Mouse (Mus musculus): ENCODE measurements around the gene Slc25a10.
A peak's percentile ranks its signal among the peaks of the same experiment; 100 is the strongest.

The Slc25a10 gene

DNA sequence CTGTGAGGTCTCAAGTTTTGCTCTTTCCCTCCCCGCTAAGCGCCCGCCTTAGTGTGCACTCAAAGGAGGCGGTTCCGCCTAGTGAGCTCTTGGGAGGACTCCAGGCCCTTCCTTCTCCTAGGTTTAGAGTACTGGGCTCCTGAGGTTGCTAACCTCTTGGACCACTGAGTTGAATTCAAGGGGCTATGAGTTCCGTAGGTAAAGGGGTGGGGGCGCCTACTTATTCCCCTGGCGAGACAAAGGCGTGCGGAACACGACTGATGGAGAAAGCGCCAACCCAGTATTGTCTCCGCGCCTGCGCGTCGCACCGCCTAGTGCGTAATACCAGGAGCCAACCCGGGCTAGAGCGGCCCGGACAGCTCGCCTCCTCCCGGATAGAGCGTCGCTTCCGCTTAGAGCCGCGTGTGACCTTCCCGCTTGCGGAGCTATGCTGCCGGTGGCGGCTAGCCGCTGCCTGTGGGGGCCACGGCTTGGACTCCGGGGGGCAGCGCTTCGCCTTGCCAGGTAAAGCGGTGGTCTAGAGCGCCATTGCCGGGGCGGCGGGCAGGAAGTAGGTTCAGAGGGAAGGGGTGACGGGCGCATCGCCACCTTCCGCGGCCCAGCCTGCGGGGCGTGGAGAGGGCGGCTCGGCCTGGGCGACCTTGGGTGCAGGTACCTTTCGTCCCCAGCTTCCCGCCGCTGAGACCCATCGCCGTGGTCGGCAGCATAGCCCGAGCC lies 7.2 kb upstream of the Slc25a10 start, which contains the start of gene Mrpl12:
Mrpl12 (plus strand) TSS at position 349 of the 717 bp plus-strand sequence.
- DNase-seq (ENCODE audit: low spot score) = peak; percentile 81

DNA sequence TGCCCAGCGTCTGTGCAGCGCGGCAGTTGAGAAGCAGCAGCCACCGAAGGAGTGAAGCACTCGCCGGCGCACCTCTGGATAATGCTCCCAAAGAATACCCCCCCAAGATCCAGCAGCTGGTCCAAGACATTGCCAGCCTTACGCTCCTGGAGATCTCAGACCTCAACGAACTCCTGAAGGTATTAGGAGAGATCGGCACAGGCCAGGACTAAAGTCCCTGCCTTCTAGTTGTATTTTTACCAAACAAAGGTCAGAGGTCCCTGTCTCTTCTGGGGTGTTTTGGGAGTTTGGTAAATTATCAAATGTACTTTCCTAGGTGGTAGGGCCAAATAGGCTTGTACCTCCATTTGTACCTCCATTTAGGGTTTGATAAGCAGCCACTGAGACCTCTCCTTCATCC lies 6.4 kb upstream of the Slc25a10 start:
- no peak for DNase-seq (ENCODE audit: low spot score)

DNA sequence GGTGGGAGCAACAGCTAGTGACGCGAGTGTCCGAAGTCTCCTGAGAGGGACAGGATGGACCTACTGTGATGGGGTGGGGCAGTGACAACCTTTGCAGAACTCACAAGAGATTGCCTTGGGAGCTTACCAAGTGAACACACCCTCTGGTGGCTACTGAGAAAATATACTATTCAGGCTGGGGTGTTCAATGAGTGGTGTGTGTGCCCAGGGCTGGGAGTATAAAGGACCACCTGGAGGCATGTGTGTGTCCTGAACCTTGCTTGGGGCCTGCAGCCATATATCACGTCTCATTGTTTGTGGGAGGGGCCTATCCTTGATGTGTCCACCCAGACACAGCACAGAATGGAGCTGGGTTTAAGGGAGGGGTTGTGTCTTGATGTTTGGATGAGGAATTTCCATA lies 3.1 kb upstream of the Slc25a10 start:
- no peak for DNase-seq (ENCODE audit: low spot score)

DNA sequence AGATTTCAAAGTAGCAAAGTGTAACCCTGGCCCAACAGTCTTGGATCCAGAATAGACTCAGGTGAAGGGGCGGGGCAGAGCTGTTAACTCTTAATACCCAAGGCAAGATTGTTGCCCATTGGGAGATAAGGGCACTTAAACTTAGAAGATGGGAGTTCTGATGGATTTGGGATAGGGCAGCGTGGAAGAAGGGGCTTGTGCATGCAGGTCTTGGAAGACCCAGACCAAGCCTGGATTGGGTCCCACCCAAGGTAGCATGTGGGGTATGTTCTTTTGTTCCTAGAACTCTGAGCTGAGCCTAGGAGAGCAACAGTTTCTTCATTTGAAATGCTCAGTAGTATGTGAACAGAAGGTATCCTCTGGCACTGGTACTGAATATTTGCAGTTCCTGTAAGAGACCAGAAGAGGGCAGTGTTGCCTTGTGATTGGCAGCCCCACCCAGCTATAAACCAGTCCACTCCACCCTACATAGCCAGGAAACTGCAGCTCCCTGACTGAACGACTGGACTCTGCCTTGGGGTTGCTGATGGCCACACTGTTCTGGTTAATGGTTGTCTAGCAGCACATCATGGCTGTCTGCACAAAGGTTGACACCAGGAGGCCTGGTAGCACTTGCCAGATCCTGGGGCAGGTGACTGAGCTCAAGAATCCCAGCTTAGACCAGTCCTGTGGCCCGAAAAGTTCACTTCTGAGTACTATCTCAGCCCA lies 2.4 kb upstream of the Slc25a10 start:
- no peak for DNase-seq (ENCODE audit: low spot score)

DNA sequence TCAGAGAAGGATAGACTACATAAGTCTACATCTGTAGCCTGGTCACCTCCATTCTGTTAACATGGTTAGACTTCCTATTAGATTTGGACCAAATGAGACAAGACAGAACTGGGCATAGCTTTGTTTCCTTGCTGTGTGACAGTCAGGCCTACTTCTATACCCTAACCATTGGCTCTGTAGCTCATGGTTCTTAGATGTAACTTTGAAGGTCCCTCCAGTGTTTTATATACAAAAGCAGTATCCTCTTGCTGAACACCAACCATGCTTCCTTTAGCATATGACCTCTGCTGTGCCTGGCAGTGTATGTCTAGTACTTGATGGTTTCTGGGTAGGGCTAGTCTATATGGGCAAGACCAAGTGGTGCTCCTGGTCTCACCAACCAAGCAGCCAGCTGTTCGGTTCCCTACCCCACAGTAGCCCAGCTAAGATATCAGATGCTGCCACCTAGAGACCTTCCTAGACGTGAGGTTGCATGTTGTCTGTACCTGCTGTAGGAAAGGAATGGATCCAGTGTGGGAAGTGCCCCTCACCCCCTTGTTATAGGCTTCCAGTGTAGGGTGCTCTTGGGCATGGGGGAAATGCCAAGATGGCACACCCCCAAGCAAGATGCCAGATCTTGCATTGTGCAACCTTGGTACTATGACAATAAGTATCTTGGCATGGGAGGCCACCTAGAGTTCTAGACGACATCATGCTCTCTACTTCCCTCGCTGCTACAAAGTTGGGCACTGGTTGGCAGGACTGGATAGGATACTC lies 1.2 kb upstream of the Slc25a10 start:
- no peak for DNase-seq (ENCODE audit: low spot score)

DNA sequence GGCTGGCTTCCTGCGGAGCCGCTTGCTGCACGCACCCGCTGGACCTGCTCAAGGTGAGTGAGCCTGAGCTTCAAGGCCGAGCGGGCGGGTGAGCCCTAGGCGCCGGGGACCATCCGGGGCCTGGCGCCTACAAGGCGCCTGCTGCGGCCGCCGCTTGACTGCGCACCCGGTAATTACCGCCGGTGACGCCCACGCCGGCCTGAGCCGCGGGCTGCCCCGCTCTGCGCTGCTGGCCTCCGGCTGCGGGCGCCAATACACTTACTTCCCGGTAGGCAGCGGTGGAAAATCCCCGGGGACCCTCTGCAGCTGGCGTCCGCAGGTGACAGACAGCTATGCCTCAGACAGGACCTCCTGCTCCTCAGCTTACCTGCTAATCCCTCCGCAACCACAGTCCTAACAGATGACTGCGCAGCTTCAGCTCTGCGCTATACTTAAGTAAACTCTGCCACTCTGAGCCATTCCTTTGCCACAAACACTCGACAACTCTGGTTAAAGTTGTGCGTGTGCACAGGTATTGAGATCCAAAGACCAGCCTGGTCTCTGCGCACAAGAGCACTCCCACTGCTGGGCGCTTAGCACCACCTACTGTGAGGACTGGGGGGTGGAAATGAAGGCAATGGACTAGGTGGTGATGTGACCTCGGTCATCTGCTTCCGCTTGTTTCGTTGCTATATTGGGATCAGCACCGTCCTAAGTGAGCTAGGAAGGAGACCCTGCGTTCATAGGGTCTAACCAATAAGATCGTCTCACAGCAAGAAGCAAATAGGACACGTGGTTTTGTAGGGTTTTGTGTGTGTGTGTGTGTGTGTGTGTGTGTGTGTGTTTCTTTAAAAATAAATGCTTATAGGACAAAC lies 611 bp downstream of the Slc25a10 start:
- no peak for DNase-seq (ENCODE audit: low spot score)

DNA sequence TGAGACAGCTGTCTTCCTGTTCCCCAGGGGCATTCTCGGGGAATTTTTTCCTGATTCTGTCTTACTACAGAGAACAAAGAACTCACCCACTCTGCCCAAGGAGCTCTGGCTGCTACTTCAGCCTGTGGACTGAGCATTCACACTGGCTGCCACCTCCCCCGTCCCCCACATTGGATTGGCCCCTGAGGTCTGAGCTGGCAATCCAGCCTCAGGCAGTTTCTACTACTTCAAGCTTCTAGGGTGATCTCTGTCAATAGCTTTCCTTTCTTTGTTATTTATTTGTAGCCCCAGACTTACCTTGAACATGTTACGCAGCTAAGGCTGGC lies 1.2 kb downstream of the Slc25a10 start:
- no peak for DNase-seq (ENCODE audit: low spot score)

DNA sequence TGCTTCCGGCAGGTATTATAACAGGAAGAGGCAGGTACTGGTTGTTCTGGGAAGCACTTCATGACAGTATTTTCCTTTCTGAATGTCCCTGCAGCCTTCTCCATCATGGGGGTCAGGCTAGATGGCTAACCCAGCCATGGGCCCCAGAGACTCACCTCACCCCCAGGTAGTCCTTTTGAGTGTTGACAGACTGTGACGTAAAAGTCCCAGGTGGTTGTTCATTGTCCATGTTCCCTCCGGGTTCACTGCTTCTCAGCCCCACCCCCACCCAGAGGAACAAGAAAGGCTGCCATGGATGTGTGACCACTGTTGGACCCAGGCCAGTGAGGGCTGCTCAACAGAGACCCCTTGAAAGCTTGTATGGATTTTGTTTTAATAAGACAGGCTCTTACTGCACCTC lies 1.7 kb downstream of the Slc25a10 start:
- DNase-seq (ENCODE audit: low spot score) = no peak

DNA sequence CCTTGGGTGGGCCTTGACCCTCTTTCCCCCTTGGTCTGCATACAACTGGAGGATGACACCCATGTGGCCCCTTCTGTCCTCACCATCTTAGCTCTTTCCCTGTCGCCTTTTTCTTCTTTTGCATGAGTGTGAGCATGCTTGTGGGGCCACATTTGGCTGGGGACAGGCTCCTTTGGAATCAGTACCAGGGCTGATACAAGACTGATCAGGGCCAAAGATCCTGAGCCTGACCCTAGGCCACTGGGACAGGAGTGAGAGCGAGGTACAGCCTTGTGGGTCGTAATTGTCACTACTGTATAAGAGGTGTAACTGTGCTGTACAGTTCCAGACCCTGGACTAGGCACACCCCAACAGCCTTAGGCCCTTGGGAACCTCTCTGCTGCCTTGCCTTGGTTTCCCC lies 2.3 kb downstream of the Slc25a10 start:
- no peak for DNase-seq (ENCODE audit: low spot score)

DNA sequence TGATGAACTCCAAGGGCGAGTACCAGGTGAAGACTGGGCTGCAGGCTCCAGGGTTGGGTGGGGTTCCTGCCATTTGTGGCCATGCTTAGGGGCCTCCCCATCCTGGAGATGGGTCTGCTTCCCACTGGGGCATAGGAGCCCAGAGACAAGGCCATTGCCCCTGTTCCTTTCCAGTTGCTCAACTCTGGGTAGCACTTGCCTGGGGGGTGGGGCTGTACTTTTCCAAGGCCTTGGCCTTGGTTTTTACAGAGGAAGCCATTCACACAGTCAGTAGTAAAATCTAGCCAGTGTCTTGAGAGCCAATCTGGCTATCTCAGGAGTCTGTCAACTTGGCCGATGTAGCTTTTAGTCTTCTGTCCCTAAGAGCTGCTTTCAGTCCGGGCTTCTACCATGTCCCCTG lies 5.8 kb downstream of the Slc25a10 start:
- no peak for DNase-seq (ENCODE audit: low spot score)

DNA sequence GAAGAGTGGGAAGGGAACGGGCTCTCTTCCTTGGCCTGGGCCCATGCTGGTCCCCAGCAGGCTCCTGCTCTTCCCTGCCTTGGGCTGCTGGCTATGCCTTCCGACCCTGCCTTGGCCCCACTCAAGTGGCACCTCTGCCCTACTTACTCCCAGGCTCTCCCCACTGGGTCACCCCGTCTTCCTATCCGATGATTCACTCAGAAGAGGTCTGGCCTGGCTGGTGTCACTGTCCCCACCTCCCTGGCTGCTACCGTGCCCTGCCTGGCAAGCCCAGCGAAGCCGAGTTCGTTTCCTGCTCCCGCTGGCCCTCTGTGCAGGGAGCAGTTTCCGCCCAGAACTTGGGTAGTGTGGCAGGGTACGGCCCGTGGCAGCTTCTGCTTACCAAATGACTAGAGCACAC lies 6.6 kb downstream of the Slc25a10 start:
- no peak for DNase-seq (ENCODE audit: low spot score)

DNA sequence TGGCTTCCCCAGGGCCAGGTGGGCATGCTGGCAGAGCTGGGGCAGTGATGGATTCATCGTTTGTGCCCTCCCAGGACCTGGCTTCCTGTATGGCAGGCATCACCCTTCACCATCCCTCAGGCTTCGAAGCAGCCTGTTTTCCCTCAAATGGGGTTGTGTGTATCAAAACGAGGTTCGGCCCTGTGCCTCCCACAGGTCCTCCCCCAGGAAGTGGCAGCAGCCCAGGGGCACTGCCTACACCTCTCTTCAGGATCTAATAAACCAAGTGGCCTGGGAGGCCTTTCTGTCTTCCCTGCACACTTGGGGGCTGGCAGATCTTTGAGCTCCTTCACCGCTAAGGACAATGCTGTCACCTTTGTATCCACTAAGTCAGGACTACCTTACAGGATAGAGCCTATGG lies 7.3 kb downstream of the Slc25a10 start:
- no peak for DNase-seq (ENCODE audit: low spot score)

DNA sequence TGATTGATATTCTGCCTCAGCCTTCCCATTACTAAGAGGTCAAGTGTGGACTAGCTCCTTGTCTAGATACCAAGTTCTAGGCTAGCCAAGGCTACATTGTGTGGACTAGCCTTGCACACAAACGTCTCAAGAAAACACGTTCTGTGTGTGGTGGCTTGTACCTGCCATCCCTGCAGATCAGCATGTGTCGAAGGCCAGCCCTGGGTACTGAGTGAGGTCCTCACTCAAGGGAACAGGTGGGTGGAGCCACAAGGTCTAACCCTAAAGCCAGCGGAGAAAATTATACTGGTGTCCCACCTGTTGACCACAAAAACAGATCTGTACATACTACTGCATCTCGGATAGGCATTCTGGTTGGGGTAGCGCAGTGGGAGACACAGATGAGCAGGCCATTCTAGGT lies 8.3 kb downstream of the Slc25a10 start:
- no peak for DNase-seq (ENCODE audit: low spot score)

DNA sequence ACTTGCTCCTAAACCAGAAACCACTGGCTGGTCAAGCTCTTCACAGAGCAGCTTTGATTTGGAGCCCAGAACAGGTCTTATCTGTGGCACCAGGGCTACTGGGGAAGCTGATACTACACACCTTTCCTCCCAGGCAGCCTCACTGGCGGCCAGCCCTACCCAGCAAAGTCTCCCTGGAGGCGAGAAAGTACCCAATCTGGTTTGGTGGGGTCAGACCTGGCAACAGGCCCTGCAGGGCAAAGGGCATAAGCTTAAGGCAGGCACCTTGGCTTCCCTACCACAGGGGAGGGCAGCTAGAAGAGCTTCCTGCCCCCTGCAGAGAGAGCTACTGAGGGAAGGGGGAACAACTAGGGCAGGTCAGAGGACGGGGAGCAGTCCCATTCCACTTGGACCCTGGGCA lies 8.7 kb downstream of the Slc25a10 start:
- peak; percentile 73 for DNase-seq (ENCODE audit: low spot score)

DNA sequence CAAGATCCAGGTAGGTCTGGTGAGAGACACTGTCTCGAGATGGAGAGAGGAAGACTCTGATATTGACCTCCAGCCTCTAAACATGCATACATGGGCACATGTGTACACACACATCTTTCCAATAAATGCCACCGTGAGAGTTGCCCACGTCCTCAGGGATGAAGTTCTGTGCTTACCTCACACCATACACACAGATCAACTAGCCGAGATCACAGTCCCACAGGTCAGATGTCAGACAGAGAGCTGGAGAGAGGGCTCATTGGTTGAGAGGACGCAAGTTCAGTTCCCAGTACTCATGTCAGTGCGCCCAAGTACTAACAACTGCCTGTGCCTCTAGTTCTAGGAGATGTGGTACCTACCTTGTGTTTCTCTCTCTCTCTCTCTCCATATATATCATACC lies 9.4 kb downstream of the Slc25a10 start:
- no peak for DNase-seq (ENCODE audit: low spot score)

DNA sequence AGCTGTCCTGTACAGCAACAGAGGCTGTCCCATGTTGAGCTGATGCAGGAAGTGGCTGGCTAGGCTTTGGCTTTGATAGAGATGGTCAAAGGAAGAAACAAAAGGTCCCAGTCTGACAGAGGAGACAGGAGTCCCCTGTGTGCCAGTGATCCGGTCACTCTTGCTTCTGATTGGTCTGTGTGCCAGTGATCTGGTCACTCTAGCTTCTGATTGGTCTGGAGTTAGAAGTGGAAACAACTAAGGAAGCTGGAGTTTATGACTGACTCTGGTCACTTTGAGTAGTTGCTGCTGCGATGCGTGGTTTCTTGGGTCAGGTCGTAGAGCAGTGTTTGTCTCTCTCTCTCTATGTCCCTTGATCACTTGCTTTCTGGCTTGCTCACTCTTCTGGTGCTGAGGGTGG lies 10.1 kb downstream of the Slc25a10 start:
- no peak for DNase-seq (ENCODE audit: low spot score)

DNA sequence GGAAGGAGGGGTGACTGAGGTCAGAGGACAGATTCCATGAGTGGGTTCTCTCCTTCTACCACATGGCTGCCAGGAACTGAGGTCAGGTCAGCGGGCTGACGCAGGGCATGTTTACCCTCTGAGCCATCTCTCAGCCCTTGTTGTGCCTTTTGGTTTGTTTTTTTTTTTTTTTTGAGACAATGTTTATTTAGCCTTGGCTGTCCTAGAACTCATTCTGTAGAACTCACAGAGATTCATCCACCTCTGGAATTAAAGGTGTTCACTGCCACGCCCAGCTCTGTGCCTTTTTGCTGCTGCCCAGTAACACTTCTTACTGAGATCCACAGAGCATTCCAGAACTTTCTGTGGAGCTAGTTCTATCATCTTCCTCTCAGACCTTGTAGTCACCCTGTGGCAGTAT lies 14.0 kb downstream of the Slc25a10 start:
- DNase-seq (ENCODE audit: low spot score) = no peak

DNA sequence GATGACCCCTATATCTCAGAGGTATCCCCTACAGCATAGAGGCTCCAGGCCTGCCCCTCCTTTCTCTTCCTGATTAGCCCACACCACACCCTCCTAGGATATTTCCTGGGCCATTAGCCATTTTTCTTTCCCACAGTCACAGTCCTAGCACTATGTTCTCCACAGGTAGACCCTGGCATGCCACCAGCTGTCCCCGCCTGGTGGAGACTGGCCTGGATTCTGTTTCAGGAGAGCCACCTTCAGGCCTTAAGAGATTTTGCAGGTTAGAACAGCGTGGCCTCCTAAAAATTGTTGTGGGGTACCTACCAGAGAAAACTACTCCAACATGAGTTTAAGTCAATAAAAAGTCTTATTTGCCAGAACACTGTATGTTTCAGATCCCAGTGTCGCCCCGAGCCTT lies 15.3 kb downstream of the Slc25a10 start:
- no peak for DNase-seq (ENCODE audit: low spot score)

DNA sequence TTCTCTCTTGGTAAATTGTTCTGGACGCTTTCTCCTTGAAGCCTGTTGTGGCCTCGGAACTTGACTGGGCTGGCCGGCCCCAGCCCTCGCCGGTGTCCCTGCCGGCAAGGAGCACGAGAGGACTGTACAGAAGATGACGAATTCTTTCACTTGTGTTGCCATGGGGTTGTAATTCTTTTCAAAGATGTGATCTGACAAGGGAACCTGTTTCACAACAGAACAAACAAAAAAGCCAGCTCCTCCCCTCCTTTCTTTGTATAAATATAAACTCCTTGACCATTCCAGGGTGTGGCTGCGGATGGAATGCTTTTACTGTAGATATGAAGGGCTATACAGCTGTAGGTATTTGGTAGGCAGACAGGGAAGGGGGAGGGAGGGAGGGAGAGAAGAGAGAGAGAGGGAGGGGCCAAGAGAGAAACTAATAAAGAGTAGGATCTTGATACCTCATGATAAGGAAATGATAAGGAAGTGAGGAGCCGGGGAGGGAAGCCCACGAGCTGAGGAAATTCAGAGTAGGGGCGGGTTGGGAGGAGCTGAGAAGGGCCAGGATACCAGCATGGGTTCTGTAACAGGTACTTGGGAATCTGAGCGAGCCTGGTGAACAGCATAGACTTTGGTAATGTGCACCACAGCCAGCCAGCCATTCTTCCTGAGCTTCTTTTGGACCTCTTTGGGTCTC lies 16.1 kb downstream of the Slc25a10 start:
- DNase-seq (ENCODE audit: low spot score) = no peak

DNA sequence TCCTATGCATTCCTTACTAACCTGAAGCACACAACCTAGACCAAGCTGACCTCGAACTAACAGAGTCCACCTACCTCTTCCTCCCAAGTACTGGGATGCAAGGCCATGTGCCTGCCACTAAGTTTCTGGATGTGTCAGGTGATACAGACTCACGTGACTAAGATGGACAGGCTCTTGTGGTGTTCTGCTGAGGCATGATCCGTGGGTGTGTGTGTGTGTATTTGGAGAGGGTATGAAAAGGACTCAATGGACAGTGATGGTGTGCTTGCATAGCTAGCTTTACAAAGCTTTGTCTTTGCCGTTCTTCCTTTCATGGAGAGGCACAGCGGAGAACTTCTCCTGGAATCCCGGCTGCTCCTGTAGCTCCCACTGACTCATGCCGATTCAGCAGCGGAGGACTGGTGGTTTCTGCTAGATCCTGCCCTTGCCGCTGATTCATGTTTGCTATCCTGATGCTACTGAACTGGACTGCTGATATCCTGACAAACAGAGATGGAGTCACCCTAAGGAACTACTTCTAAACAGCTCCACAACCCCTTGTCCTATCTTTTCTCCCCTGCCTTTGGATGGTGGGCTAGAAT lies 16.7 kb downstream of the Slc25a10 start:
- DNase-seq (ENCODE audit: low spot score) = no peak

DNA sequence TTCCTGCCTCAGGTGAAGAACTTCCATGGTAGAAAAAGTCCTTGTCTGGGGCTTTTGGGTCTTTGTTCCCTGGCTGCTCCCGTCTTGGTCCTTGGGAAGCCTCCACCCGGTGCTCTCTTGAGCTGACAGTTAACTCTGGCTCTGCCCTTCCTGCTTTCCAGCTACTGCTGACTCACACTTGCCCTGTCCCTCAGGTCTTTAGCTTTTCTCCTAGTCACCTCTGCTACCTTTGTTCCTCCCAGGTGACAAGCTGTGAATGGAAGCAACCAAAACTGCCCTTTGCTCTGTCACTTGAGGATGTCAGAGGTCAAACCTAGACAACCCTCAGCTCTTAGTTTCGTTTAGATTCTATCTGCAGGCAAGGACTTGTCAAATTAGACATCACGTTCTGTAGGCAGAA lies 18.3 kb downstream of the Slc25a10 start:
- no peak for DNase-seq (ENCODE audit: low spot score)
